Mouse (Mus musculus) E14TG2a.4 (cell line): ENCODE measurements around the gene Rgl3.

Source experiments
- H3K27me3 ChIP-seq: 2 replicates; pipeline ENCODE4 v1.6.1; 2014; ENCODE audit warnings: low read length, control low read depth; ENCODE audit not compliant: insufficient read depth
- H3K36me3 ChIP-seq: 2 replicates; pipeline ENCODE4 v1.6.1; 2014; ENCODE audit warnings: low read length, control low read depth; ENCODE audit not compliant: insufficient read depth
- H3K4me1 ChIP-seq: replicated peaks from 2 replicates; pipeline ENCODE4 v1.6.1; 2014; ENCODE audit warnings: low read depth, low read length, control low read depth
- H3K4me3 ChIP-seq: replicated peaks from 2 replicates; pipeline ENCODE4 v1.5.1; 2014; ENCODE audit warnings: mild to moderate bottlenecking, low read length
- H3K9me3 ChIP-seq: 2 replicates; pipeline ENCODE4 v1.6.1; 2014; ENCODE audit warnings: low read length, control low read depth
- CTCF ChIP-seq: conservative IDR thresholded peaks from 2 replicates; pipeline ENCODE4 v1.5.1; 2014; ENCODE audit warnings: low read length
- NANOG ChIP-seq: IDR thresholded peaks from 2 replicates; pipeline ENCODE4 v1.6.1; 2014; ENCODE audit warnings: borderline replicate concordance, low read length, mixed read lengths
- POU5F1 ChIP-seq: IDR thresholded peaks from 2 replicates; pipeline ENCODE4 v1.6.1; 2014; ENCODE audit warnings: low read length, borderline replicate concordance

Rgl3 gene

GRCm38 (mm10) chr9:21948146-21948545, 41.1 kb downstream of the Rgl3 start:
- peaks cover 41% of the 10 kb centered on the region for H3K4me1 ChIP-seq
- H3K27me3 ChIP-seq, result peaks cover 56% of the 10 kb centered on the region
- H3K36me3 ChIP-seq, result no peaks in the 10 kb centered on the region
- no peak for TF ChIP-seq CTCF
- TF ChIP-seq POU5F1, result no peak
- TF ChIP-seq NANOG, result no peak
- 0 out of 2 replicates have a peak, but pooled peaks cover 4% of the 10 kb centered on the region for H3K9me3 ChIP-seq
- H3K4me3 ChIP-seq, result peak overlapping the region; percentile 67

GRCm38 (mm10) chr9:21947540-21948130, 41.6 kb downstream of the Rgl3 start:
- Histone ChIP-seq H3K36me3 (no peaks in the 10 kb centered on the region), H3K4me3 (peak overlapping the region; percentile 67), H3K9me3 (0 out of 2 replicates have a peak, but pooled peaks cover 4% of the 10 kb centered on the region), H3K4me1 (peaks cover 42% of the 10 kb centered on the region), H3K27me3 (peaks cover 57% of the 10 kb centered on the region)
- TF ChIP-seq NANOG (no peak), CTCF (no peak), POU5F1 (no peak)

- H3K36me3 ChIP-seq, result peaks cover 7% of the 10 kb centered on the region
- TF ChIP-seq POU5F1, result no peak
- no peak for TF ChIP-seq CTCF
- no peak for TF ChIP-seq NANOG
Observed at GRCm38 (mm10) chr9:21944267-21944666, 45.0 kb downstream of the Rgl3 start.

GRCm38 (mm10) chr9:21943638-21944037, 45.6 kb downstream of the Rgl3 start:
- Histone ChIP-seq H3K27me3 (peaks cover 42% of the 10 kb centered on the region), H3K9me3 (no peaks in the 10 kb centered on the region), H3K4me1 (peaks cover 41% of the 10 kb centered on the region), H3K36me3 (peaks cover 7% of the 10 kb centered on the region), H3K4me3 (peak overlapping the region; percentile 59)
- TF ChIP-seq POU5F1 (no peak), NANOG (no peak), CTCF (no peak)

More at GRCm38 (mm10) chr9:21944267-21944666, 45.0 kb downstream of the Rgl3 start:
- Histone ChIP-seq H3K4me3 (peak overlapping the region; percentile 59; the same call in 1 of the 2 replicates), H3K4me1 (peaks cover 42% of the 10 kb centered on the region), H3K27me3 (peaks cover 48% of the 10 kb centered on the region), H3K9me3 (no peaks in the 10 kb centered on the region)

- Histone ChIP-seq H3K4me3 (peak overlapping the region; percentile 59), H3K36me3 (peaks cover 7% of the 10 kb centered on the region), H3K4me1 (peaks cover 35% of the 10 kb centered on the region), H3K9me3 (no peaks in the 10 kb centered on the region), H3K27me3 (peaks cover 40% of the 10 kb centered on the region)
- TF ChIP-seq CTCF (no peak), POU5F1 (no peak), NANOG (no peak)
Observed at GRCm38 (mm10) chr9:21943046-21943445, 46.2 kb downstream of the Rgl3 start.

- Histone ChIP-seq H3K4me3 (no peak overlapping the region), H3K36me3 (peaks cover 12% of the 10 kb centered on the region), H3K27me3 (peaks cover 22% of the 10 kb centered on the region), H3K4me1 (peaks cover 23% of the 10 kb centered on the region), H3K9me3 (no peaks in the 10 kb centered on the region)
- TF ChIP-seq CTCF, result no peak
- no peak for TF ChIP-seq POU5F1
- no peak for TF ChIP-seq NANOG
Observed at GRCm38 (mm10) chr9:21938234-21938855, 50.9 kb downstream of the Rgl3 start.

GRCm38 (mm10) chr9:21937711-21938175, 51.5 kb downstream of the Rgl3 start:
- no peaks in the 10 kb centered on the region for H3K9me3 ChIP-seq
- no peak for TF ChIP-seq NANOG
- TF ChIP-seq CTCF, result no peak
- no peak for TF ChIP-seq POU5F1

GRCm38 (mm10) chr9:21936692-21937570, 52.3 kb downstream of the Rgl3 start, which contains the start of gene Plppr2:
Plppr2 (plus strand) TSS chr9:21937033.
- TF ChIP-seq POU5F1, result no peak
- TF ChIP-seq CTCF, result no peak
- no peak for TF ChIP-seq NANOG
- Histone ChIP-seq H3K27me3 (peaks cover 19% of the 10 kb centered on the region), H3K9me3 (no peaks in the 10 kb centered on the region), H3K4me3 (peak within 1 kb of the TSS; percentile 88), H3K4me1 (peaks cover 29% of the 10 kb centered on the region), H3K36me3 (peaks cover 12% of the 10 kb centered on the region)

More at GRCm38 (mm10) chr9:21937711-21938175, 51.5 kb downstream of the Rgl3 start:
- H3K4me3 ChIP-seq, result no peak overlapping the region
- H3K4me1 ChIP-seq, result peaks cover 26% of the 10 kb centered on the region
- H3K27me3 ChIP-seq, result peaks cover 19% of the 10 kb centered on the region
- peaks cover 12% of the 10 kb centered on the region for H3K36me3 ChIP-seq
